Mouse (Mus musculus) neural tube, embryonic 10.5 days (tissue): ENCODE data around the gene Stim1.
"Not testable (repeated sequence)": the region's sequence is repeated elsewhere in the genome, so short reads cannot be mapped to it uniquely, and the experiment has no call there.

ENCODE experiments used
- DNase-seq: peaks from one replicate; pipeline ENCODE4 v3.0.0-alpha.2; 2017; ENCODE audit warnings: low spot score; ENCODE audit errors: extremely low spot score

Gene Stim1

GRCm38 (mm10) chr7:102353420-102353819 lies 85.8 kb downstream of the Stim1 start:
- no peak for DNase-seq

GRCm38 (mm10) chr7:102358124-102358523 lies 90.5 kb downstream of the Stim1 start:
- no peak for DNase-seq

GRCm38 (mm10) chr7:102361297-102361696 lies 93.7 kb downstream of the Stim1 start:
- DNase-seq: no peak

DNA sequence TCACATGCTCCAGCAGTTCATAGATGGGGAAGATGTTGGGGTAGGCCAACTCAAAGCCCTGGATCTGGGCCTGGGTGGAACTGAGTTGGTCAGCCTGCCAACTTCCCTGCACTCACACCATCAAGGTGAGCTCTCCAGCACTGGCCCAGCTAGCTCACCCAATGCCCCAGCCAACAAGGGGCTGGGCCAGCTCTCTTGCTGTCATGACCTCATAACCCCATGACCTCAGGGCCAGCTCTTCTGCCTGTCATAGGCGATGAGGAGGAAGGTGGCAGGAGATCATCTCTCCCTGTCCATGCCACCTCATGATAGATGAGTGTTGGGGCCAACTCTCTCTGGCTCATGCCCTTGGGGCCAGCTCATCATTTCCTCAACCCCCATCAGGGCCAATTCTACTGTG lies 96.2 kb downstream of the Stim1 start:
- no peak for DNase-seq

DNA sequence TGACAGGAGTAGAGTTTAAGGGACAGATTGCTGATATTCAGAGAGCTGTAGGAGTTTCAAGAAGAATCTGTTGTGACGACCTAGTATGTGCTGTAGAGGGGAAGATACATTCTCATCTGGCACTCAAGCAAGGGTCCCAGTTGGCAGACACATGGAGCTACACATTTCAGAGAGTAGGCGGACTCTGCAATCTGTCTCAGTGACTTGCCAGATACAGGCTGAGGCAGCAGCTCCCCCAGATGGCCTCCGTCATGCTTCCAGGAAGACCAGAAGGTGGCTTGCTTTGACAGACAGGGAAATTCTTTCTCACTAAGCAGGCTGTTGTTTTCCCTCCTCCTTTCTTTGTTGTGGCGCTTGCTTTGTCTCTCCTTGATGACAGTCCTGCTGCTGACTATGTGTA lies 102.1 kb downstream of the Stim1 start:
- DNase-seq: peak; percentile 18

- no peak for DNase-seq
Observed at GRCm38 (mm10) chr7:102370526-102370925, 102.9 kb downstream of the Stim1 start.

DNA sequence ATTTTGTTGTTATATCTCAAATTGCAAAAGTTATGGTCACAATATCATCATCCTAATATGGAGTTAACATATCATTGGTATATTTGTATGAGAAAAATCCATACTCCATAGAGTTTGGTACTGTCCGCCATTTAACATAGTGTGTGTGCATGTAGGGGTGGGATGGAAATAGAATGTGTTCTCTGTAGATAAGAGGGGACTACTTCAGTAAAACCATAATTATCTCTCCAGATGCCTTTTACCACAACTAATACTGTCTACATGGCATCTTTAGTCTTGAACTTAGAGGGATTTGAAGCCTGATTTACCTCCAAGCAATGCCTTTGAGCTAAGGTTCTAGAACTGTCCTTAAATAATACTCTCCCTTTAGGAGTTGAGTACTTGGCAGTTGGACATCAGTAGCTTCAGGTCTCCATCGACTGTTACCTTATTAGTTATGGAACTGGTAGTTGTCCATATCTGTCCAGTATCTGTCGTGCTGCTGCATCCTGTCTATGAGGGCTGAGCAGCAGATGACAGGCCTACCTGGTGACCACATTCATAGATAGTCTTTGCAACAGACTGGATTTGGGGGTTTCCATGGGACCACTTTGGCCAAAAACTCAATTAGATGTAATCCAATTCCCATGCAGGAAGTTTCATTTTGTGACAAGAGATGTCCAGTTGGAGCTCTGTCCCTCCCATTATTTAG lies 105.9 kb downstream of the Stim1 start:
- DNase-seq: no peak

GRCm38 (mm10) chr7:102383221-102383620 lies 115.6 kb downstream of the Stim1 start:
- DNase-seq: no peak

- no peak for DNase-seq
Observed at GRCm38 (mm10) chr7:102385973-102386372, 118.4 kb downstream of the Stim1 start.

DNA sequence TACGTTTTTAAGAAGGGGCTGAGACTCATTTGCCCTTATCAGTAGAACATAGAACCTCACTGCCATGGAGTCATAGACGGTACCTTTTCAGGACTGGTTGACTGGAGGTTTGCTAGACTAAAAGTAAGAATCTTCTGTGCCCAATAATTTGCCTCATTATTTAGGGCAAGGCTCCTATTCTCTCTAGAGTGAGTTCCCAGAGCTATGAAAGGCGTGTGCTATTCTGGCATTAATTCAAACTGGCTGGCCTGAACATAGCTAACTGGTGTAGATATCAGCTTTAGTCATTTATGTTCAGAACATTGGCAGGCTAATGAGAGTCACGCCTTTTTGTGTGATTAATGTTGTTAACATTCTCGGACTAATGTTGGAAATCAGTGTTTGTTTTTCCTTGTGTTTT lies 121.5 kb downstream of the Stim1 start:
- DNase-seq: no peak

- no peak for DNase-seq
Observed at GRCm38 (mm10) chr7:102393898-102394297, 126.3 kb downstream of the Stim1 start.

- no peak for DNase-seq
Observed at GRCm38 (mm10) chr7:102395894-102396293, 128.3 kb downstream of the Stim1 start.

DNA sequence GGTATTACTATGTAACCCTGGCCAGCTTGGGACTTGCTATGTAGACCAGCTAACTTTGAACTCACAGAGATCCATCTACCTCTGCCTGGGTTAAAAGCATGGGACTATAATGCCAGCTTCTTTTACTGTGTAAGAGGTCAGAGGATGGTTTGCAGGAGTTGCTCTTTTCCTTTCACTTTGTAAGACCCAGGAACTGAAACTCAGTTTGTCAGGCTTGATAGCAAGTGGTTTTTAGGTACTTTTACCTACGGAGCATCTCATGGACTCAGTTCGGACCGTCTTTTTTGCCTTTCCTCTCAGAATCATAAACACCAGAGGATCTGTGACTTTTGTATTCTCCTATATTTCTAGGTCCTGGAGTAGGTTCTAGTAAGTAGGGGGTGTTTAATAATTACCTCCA lies 128.7 kb downstream of the Stim1 start:
- DNase-seq: no peak

GRCm38 (mm10) chr7:102399180-102399731 lies 131.7 kb downstream of the Stim1 start:
- no peak for DNase-seq

DNA sequence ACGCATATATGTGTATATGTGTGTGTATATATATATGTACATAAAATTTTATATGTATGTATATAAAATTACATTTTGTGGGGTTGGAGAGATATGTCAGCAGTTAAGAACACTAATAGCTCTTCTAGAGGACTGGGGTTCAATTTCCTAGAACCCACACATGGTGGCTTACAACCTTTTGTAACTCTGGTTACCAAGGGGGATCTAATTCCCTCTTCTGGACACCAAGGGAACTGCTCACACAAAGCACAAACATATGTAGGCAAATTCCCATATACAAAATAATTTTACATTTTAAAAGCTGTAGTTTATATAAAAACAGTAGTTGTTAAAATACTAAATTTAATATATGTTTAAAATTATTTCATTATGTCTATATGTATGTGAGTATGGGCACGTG lies 136.5 kb downstream of the Stim1 start:
- DNase-seq: no peak

- DNase-seq: no peak
Observed at GRCm38 (mm10) chr7:102407440-102407839, 139.8 kb downstream of the Stim1 start.

DNA sequence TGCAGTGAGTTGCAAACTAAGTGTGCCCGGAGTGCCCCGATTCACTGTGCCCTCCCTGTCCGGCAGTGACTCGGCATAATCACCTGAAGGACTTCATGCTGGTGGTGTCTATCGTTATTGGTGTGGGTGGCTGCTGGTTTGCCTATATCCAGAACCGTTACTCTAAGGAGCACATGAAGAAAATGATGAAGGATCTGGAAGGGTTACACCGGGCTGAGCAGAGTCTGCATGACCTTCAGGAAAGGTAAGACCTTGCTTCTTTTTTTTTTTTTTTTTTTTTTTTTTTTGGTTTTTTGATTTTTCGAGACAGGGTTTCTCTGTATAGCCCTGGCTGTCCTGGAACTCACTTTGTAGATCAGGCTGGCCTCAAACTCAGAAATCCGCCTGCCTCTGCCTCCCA lies 147.7 kb downstream of the Stim1 start:
- DNase-seq: not testable (repeated sequence)

DNA sequence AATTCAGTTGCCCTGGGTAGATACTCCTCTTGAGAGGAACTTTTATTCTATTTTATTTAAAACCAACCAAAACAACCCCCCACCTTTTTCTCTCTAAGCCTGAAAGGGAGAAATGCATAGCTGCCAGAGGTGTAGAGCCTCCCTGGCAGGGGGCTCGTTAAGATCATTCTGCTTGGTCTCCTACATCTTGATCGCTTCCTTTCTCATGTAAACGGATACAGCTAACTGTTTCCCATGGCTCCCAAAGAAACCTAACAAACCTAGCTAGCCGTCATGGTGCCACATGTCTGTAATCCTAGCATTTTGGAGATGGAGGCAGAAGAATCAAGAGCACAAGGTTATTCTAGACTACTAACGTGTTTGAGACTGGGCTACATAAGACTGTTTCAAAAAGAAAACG lies 148.2 kb downstream of the Stim1 start:
- no peak for DNase-seq

DNA sequence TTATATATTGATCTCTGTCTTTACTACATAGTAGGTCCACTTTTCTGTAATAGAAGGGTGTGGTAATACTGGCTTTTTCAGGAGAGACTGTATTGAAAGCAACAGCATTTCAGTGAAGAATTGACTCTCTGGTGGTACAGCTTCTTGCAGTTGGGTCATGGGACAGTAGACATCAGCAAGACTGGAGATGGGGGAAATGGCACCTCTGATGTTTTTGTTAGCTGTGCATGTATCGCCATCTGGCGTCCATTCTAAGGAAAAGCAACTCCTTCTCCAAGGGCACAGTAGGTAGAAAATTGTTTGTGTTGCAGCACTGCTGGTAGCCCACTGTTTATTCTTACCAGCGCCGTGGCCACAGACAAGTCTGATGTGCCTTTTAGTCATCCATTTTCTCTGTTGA lies 149.8 kb downstream of the Stim1 start:
- peak; percentile 33 for DNase-seq

DNA sequence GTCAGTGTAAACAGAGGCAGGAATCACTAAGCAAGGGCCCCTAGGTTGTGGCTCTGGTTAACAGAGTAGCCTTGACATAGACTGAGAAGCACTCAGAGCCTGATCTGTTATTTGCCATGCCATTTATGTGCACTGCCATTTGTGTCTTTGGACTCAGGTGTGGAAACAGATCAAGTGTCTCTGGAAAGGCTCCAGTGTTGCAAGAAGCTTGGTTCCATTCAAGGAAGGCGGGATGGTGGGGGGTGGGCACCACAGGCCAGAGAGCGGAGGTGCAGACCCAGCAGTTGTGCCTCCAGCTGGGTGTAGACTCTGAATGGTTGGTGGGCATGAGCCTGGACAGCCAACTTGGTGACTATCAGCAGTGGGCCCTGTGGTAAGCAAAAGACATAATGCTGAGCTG lies 154.4 kb downstream of the Stim1 start:
- no peak for DNase-seq

GRCm38 (mm10) chr7:102425933-102426685 lies 158.5 kb downstream of the Stim1 start:
- no peak for DNase-seq

DNA sequence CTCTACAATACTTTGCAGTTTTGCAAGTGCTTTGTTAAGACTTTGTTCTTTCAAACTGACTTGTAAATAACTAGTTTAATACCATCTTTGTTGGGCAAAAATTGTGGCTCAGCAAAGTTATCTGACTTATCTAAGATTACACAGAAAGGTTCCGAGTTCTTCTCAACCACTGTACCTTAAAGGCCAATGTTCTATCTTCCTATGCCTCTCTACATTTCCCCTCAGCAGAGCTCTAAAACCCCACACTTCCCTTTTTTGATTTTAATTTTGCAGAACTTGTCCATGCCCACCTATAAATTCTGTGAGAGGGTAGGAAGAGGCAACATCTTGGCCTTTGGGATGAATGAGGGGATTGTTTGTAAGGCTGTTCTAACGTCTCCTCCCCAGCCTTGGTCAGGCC lies 166.7 kb downstream of the Stim1 start:
- no peak for DNase-seq
